Comparison of ENCODE assay signal across 9 mouse cellular contexts in genomic region chr14:60634877-60635771, GRCm38 (mm10). TPM values are rescaled to one million over a fixed set of nuclear protein-coding genes. Genes with fewer than 3 reads are reported as not detected.
DNase-seq lines count a peak whose midpoint lies in the region; ATAC-seq and TF ChIP-seq lines count a peak whose summit lies in the region.
"Had no signal": no experiment of that assay in that cellular context is flagged by ENCODE, and none has a peak within 500 bp of the region (broad histone marks: within the 10 kb centered on the region; RNA-seq: fewer than 3 reads in every experiment).

No protein-coding gene starts in this region.

- H3K27me3 ChIP-seq in cerebellum, adult 2 months (ENCODE audit: control insufficient read depth, insufficient read depth, low read length), result no peaks in the 10 kb centered on the region
- H3K27me3 ChIP-seq in forebrain, embryonic 15.5 days, result no peaks in the 10 kb centered on the region
- H3K27me3 ChIP-seq in hindbrain, embryonic 13.5 days, result 0 out of 2 replicates have a peak, but pooled peaks cover 2% of the 10 kb centered on the region
- peaks cover 7% of the 10 kb centered on the region; the same call in 1 of the 2 replicates for H3K27me3 ChIP-seq in liver, embryonic 11.5 days (replicated peaks; ENCODE audit: control insufficient read depth, insufficient read depth, low read length)
- peaks cover 7% of the 10 kb centered on the region for H3K27me3 ChIP-seq in myocyte (ENCODE audit: control insufficient read depth, insufficient read depth, insufficient read length)

- TF ChIP-seq CTCF in cerebellum, adult 2 months (IDR thresholded peaks at IDR 0.05; ENCODE audit: borderline replicate concordance, insufficient read depth, low read depth, low read length), result no peak

- H3K9me3 ChIP-seq in forebrain, embryonic 15.5 days, result no peaks in the 10 kb centered on the region
- H3K9me3 ChIP-seq in hindbrain, embryonic 13.5 days, result no peaks in the 10 kb centered on the region
- H3K9me3 ChIP-seq in liver, embryonic 11.5 days (ENCODE audit: control insufficient read depth, low read length), result no peaks in the 10 kb centered on the region

- H3K4me3 ChIP-seq in cerebellum, adult 2 months (replicated peaks; ENCODE audit: insufficient read depth, low read depth, low read length), result peak overlapping the region; percentile 62
- H3K4me3 ChIP-seq in forebrain, embryonic 15.5 days, result peak overlapping the region; percentile 85
- peak overlapping the region; percentile 75 for H3K4me3 ChIP-seq in hindbrain, embryonic 13.5 days
- peak overlapping the region; percentile 76 for H3K4me3 ChIP-seq in liver, embryonic 11.5 days (ENCODE audit: low read depth, low read length)
- no peak overlapping the region for H3K4me3 ChIP-seq in myocyte

- peak; percentile 51; the same call in 1 of the 2 replicates for ATAC-seq in forebrain, embryonic 15.5 days (replicated peaks)
- ATAC-seq in hindbrain, embryonic 13.5 days (ENCODE audit: low FRiP score), result peak; percentile 46
- peak; percentile 61 for ATAC-seq in liver, embryonic 11.5 days (replicated peaks; ENCODE audit: low FRiP score)

- peak overlapping the region; percentile 88 for H3K4me2 ChIP-seq in forebrain, embryonic 15.5 days (replicated peaks)
- H3K4me2 ChIP-seq in hindbrain, embryonic 13.5 days, result peak overlapping the region; percentile 99
- peak overlapping the region; percentile 96 for H3K4me2 ChIP-seq in liver, embryonic 11.5 days
- H3K4me2 ChIP-seq in myocyte (ENCODE audit: low read depth), result peak overlapping the region; percentile 34

- H3K36me3 ChIP-seq in forebrain, embryonic 15.5 days, result no peaks in the 10 kb centered on the region
- no peaks in the 10 kb centered on the region for H3K36me3 ChIP-seq in hindbrain, embryonic 13.5 days
- no peaks in the 10 kb centered on the region; the same call in 1 of the 2 replicates for H3K36me3 ChIP-seq in liver, embryonic 11.5 days (ENCODE audit: control insufficient read depth, insufficient read depth, low read length)
- no peaks in the 10 kb centered on the region for H3K36me3 ChIP-seq in myocyte (ENCODE audit: control insufficient read depth, insufficient read depth)
- H3K36me3 ChIP-seq: G1E had no signal

- no peak overlapping the region for H3ac ChIP-seq in myocyte (ENCODE audit: control insufficient read depth, insufficient read length)

- no peak for DNase-seq in cerebellum, adult 2 months
- no peak for DNase-seq in cerebellum, adult 11-12 months
- DNase-seq in WW6 (ENCODE audit: low read depth, low spot score), result peak; percentile 31
- no peak for DNase-seq in liver, embryonic 11.5 days (ENCODE audit: low spot score)
- no peak for DNase-seq in layer of hippocampus, adult 9-10 months (ENCODE audit: low spot score)

- WGBS in cerebellum, adult 2 months, result 3% methylated on average over 45 of the region's 45 CpGs
- WGBS in forebrain, embryonic 15.5 days, result 0% methylated on average over 45 of the region's 45 CpGs
- 0% methylated on average over 38 of the region's 45 CpGs for WGBS in hindbrain, embryonic 13.5 days
- WGBS in liver, embryonic 11.5 days, result under 1% methylated on average over 44 of the region's 45 CpGs

- H3K27ac ChIP-seq in cerebellum, adult 2 months (ENCODE audit: insufficient read depth, low read length), result no peak overlapping the region
- H3K27ac ChIP-seq in forebrain, embryonic 15.5 days (replicated peaks), result peak overlapping the region; percentile 61
- peak overlapping the region; percentile 70 for H3K27ac ChIP-seq in hindbrain, embryonic 13.5 days
- H3K27ac ChIP-seq in liver, embryonic 11.5 days (ENCODE audit: low read depth, low read length), result peak overlapping the region; percentile 79

- H3K9ac ChIP-seq in forebrain, embryonic 15.5 days (replicated peaks), result peak overlapping the region; percentile 67
- H3K9ac ChIP-seq in hindbrain, embryonic 13.5 days, result peak overlapping the region; percentile 80
- peak overlapping the region; percentile 72 for H3K9ac ChIP-seq in liver, embryonic 11.5 days (ENCODE audit: low read depth, low read length)

- no peak for TF ChIP-seq POLR2A in cerebellum, adult 2 months (IDR thresholded peaks at IDR 0.05; ENCODE audit: borderline replicate concordance, insufficient read depth, low read length)
- no peak for TF ChIP-seq POLR2A in myocyte (IDR thresholded peaks at IDR 0.05; ENCODE audit: insufficient read length, low read depth)

- no peaks in the 10 kb centered on the region for H3K79me2 ChIP-seq in myocyte (ENCODE audit: control insufficient read depth, insufficient read depth)

- H3K4me1 ChIP-seq in cerebellum, adult 2 months (ENCODE audit: control insufficient read depth, insufficient read depth, low read length), result no peaks in the 10 kb centered on the region; the same call in 1 of the 2 replicates
- peaks cover 56% of the 10 kb centered on the region for H3K4me1 ChIP-seq in forebrain, embryonic 15.5 days
- H3K4me1 ChIP-seq in hindbrain, embryonic 13.5 days (replicated peaks), result peaks cover 61% of the 10 kb centered on the region
- H3K4me1 ChIP-seq in liver, embryonic 11.5 days (replicated peaks; ENCODE audit: control insufficient read depth, insufficient read depth, low read length), result peaks cover 4% of the 10 kb centered on the region

TF ChIP-seq in myocyte, 11 proteins besides CTCF, POLR2A, EP300 and RAD21:
- TF ChIP-seq CEBPB (IDR thresholded peaks at IDR 0.05; ENCODE audit: insufficient read depth, poor library complexity, severe bottlenecking) (no peak), SRF (IDR thresholded peaks at IDR 0.05; ENCODE audit: control insufficient read depth, insufficient read length, low read depth) (no peak), MAX (IDR thresholded peaks at IDR 0.05; ENCODE audit: low read depth) (no peak), TCF12 (IDR thresholded peaks at IDR 0.05; ENCODE audit: insufficient read depth, poor library complexity, severe bottlenecking) (no peak), MYOG (IDR thresholded peaks at IDR 0.05; ENCODE audit: control insufficient read depth in 1 of 3, insufficient read depth in 1 of 3, insufficient read length in 2 of 3, low read depth in 2 of 3) (no peak), TCF3 (IDR thresholded peaks at IDR 0.05; ENCODE audit: insufficient read length, low read depth) (no peak), REST (IDR thresholded peaks at IDR 0.05; ENCODE audit: insufficient read depth, insufficient read length) (no peak), USF1 (IDR thresholded peaks at IDR 0.05; ENCODE audit: low read depth) (no peak), E2F4 (IDR thresholded peaks at IDR 0.05; ENCODE audit: insufficient read depth) (no peak), MYOD1 (IDR thresholded peaks at IDR 0.05; ENCODE audit: control insufficient read depth in 1 of 3, insufficient read length in 2 of 3, low read depth in 2 of 3) (no peak), POLR2AphosphoS2 (IDR thresholded peaks at IDR 0.05; ENCODE audit: insufficient read length, low read depth) (no peak)

RNA-seq across cellular contexts. Expression of gene Spata13, which starts 1.3 kb away (rescaled TPM):
- polyA plus RNA-seq in cerebellum, adult 2 months (2012; rRNA removed), result 5.7 and 6.2 TPM in 2 replicates
- 50.1 and 52.6 TPM in 2 replicates for polyA plus RNA-seq in forebrain, embryonic 15.5 days (2015; fragmentation: Nextera tagmentation; extraction: Ambion mirVana)
- 34.8 and 37.0 TPM in 2 replicates for polyA plus RNA-seq in hindbrain, embryonic 13.5 days (2015; fragmentation: Nextera tagmentation; extraction: Ambion mirVana)
- polyA plus RNA-seq in liver, embryonic 11.5 days (2014; fragmentation: Nextera tagmentation; extraction: Ambion mirVana), result 14.0 and 16.1 TPM in 2 replicates
- 1.2 TPM for polyA plus RNA-seq in myocyte (2012; fragmentation: generic; extraction: Trizol)

Comparison
In these comparisons a context has a peak if more than half of its experiments do, and no peak if none do; other contexts are left out.
1. H3K4me2 ChIP-seq: peak in every context shown above with its lines; median percentile 99 in hindbrain, embryonic 13.5 days; 96 in liver, embryonic 11.5 days; 88 in forebrain, embryonic 15.5 days; 34 in myocyte.